8 mouse cellular contexts compared by ENCODE assay signal in genomic region chr1:168391617-168392499, GRCm38 (mm10). TPM values are rescaled to one million over a fixed set of nuclear protein-coding genes. Genes with fewer than 3 reads are reported as not detected.
DNase-seq lines count a peak whose midpoint lies in the region; ATAC-seq and TF ChIP-seq lines count a peak whose summit lies in the region.

No protein-coding gene starts in this region.

- H3K36me3 ChIP-seq in forebrain, postnatal 0 days (ENCODE audit: insufficient read depth), result peaks cover 17% of the 10 kb centered on the region
- peaks cover 1% of the 10 kb centered on the region; the same call in 1 of the 2 replicates for H3K36me3 ChIP-seq in kidney, adult 2 months (ENCODE audit: control insufficient read depth, insufficient read depth, low read length)

- no peak for TF ChIP-seq POLR2A in kidney, adult 2 months (IDR thresholded peaks at IDR 0.05; ENCODE audit: low read depth, low read length)

- TF ChIP-seq CTCF in forebrain, postnatal 0 days (IDR thresholded peaks at IDR 0.05; ENCODE audit: low read depth), result no peak
- no peak for TF ChIP-seq CTCF in kidney, adult 2 months (conservative IDR thresholded peaks at IDR 0.05; ENCODE audit: insufficient read depth, insufficient read length, low read depth, low read length)

- 11% methylated on average over 20 of the region's 20 CpGs for WGBS in forebrain, postnatal 0 days
- WGBS in kidney, adult 2 months, result 26% methylated on average over 20 of the region's 20 CpGs

- peak overlapping the region; percentile 35; the same call in 1 of the 2 replicates for H3K27ac ChIP-seq in forebrain, postnatal 0 days (ENCODE audit: low read depth, low read length)
- H3K27ac ChIP-seq in kidney, adult 2 months (ENCODE audit: insufficient read depth, low read depth, low read length), result peak overlapping the region; percentile 66

- ATAC-seq in forebrain, postnatal 0 days, result peak; percentile 26; the same call in 1 of the 2 replicates
- ATAC-seq in erythroblast, adult 5-6 weeks (replicated peaks; ENCODE audit: low FRiP score, poor library complexity, severe bottlenecking), result no peak

- no peak overlapping the region for H3K4me3 ChIP-seq in forebrain, postnatal 0 days (ENCODE audit: low read depth, low read length)
- H3K4me3 ChIP-seq in kidney, adult 2 months (ENCODE audit: insufficient read depth, low read depth, low read length), result no peak overlapping the region

- no peaks in the 10 kb centered on the region for H3K9me3 ChIP-seq in forebrain, postnatal 0 days (ENCODE audit: low read length)

- no peaks in the 10 kb centered on the region for H3K27me3 ChIP-seq in forebrain, postnatal 0 days (ENCODE audit: insufficient read depth, low read length)
- no peaks in the 10 kb centered on the region for H3K27me3 ChIP-seq in kidney, adult 2 months (replicated peaks; ENCODE audit: control insufficient read depth, insufficient read depth, low read length)

- peak; percentile 40 for DNase-seq in ovary, adult 18-20 months (ENCODE audit: low spot score)
- no peak for DNase-seq in ovary, postnatal 36 days (ENCODE audit: low spot score)
- DNase-seq in cerebellum, adult 8-10 months, result peak; percentile 31
- DNase-seq in forebrain, postnatal 0 days, result peak; percentile 68
- DNase-seq in kidney, adult 2 months, result peak; percentile 79
- peak; percentile 57 for DNase-seq in lung, postnatal 4 days
- DNase-seq in spleen, postnatal 14 days (ENCODE audit: low spot score in 2 of 2), result no peak

- H3K4me2 ChIP-seq in forebrain, postnatal 0 days (ENCODE audit: low read depth), result peak overlapping the region; percentile 13; the same call in 1 of the 2 replicates

- no peak overlapping the region for H3K9ac ChIP-seq in forebrain, postnatal 0 days

- peaks cover 20% of the 10 kb centered on the region for H3K4me1 ChIP-seq in forebrain, postnatal 0 days (ENCODE audit: insufficient read depth)
- peaks cover 37% of the 10 kb centered on the region for H3K4me1 ChIP-seq in kidney, adult 2 months (ENCODE audit: control insufficient read depth, insufficient read depth, low read length)

RNA-seq across cellular contexts. Expression of gene Pbx1, which starts 40.2 kb away (rescaled TPM):
- total RNA-seq in forebrain, postnatal 0 days (2014; rRNA removed), result 79.2 and 95.9 TPM in 2 replicates
- polyA plus RNA-seq in forebrain, postnatal 0 days (2015; fragmentation: Nextera tagmentation; extraction: Ambion mirVana), result 52.6 and 60.5 TPM in 2 replicates
- 46.9 and 49.2 TPM in 2 replicates for polyA plus RNA-seq in kidney, adult 2 months (2012; rRNA removed)
- 5.6 and 6.1 TPM in 2 replicates for total RNA-seq in erythroblast, adult 5-6 weeks (2015; ENCODE audit: low replicate concordance)
- total RNA-seq in erythroblast, adult 5-6 weeks (2017; ENCODE audit: low replicate concordance), result 3.2 and 5.2 TPM in 2 replicates

Comparison
In these comparisons a context has a peak if more than half of its experiments do, and no peak if none do; other contexts are left out.
1. DNase-seq: peak in ovary, adult 18-20 months (single experiment), cerebellum, adult 8-10 months (single experiment), forebrain, postnatal 0 days (single experiment), kidney, adult 2 months (single experiment) and lung, postnatal 4 days (2 of 2); none in ovary, postnatal 36 days (single experiment) and spleen, postnatal 14 days (0 of 2).
2. RNA of gene Pbx1, which starts 40.2 kb away (total RNA-seq): 79.2 to 95.9 TPM in forebrain, postnatal 0 days; 3.2 to 6.1 TPM in erythroblast, adult 5-6 weeks; every median in the first group is over 10 times any median in the second.